Mouse (Mus musculus) heart, embryonic 11.5 days (tissue): ENCODE measurements around the gene Steap2. TPM values are rescaled to one million over a fixed set of nuclear protein-coding genes. Genes with fewer than 3 reads are reported as not detected.

ENCODE experiments used
- polyA plus RNA-seq: library from polyadenylated mRNA; unstranded; fragments of >200 nt; fragmentation: Nextera tagmentation; extraction: Ambion mirVana; gene quantifications from 2 replicates; pipeline ENCODE4 v1.2.1, GENCODE M21; 2014

The Steap2 gene
- polyA plus RNA-seq, 1 experiment from 2014 or later, result 4.8 TPM

Other genes with a start within 250 kb of the Steap2 start
- not detected in 2 replicates for gene 1700015F17Rik, start 215.4 kb downstream of the Steap2 start, polyA plus RNA-seq
- 18.5 and 20.3 TPM in 2 replicates for gene Cldn12, start 179.6 kb downstream of the Steap2 start, polyA plus RNA-seq
- gene Gtpbp10, start 135.0 kb downstream of the Steap2 start, polyA plus RNA-seq, result 21.3 and 22.1 TPM in 2 replicates
- gene Gm8773, start 120.8 kb downstream of the Steap2 start, polyA plus RNA-seq, result 1.1 and 1.5 TPM in 2 replicates
- gene Cfap69, start 30.3 kb downstream of the Steap2 start, polyA plus RNA-seq, result 0.61 and 1.3 TPM in 2 replicates
- gene Steap1, start 54.7 kb upstream of the Steap2 start, polyA plus RNA-seq, result 3.7 and 4.0 TPM in 2 replicates